Mouse (Mus musculus) cortical plate, adult 2 months (tissue): ENCODE data around the gene Crtam.

Experiments
- CTCF ChIP-seq: fragments of 200-500 bp; IDR thresholded peaks from 2 replicates; pipeline ENCODE4 v1.5.1; 2011; ENCODE audit warnings: mild to moderate bottlenecking, control low read depth, low read length; ENCODE audit not compliant: insufficient read depth; ENCODE audit errors: extremely low read depth
- POLR2A ChIP-seq: fragments of 200-500 bp; IDR thresholded peaks from 2 replicates; pipeline ENCODE4 v1.6.1; 2011; ENCODE audit warnings: mild to moderate bottlenecking, low read length, control low read depth; ENCODE audit not compliant: insufficient read depth; ENCODE audit errors: extremely low read depth

GRCm38 (mm10) chr9:40949039-40949615, 55.3 kb downstream of the Crtam start:
- TF ChIP-seq CTCF (no peak), POLR2A (no peak)
